Mouse (Mus musculus) bone marrow macrophage, adult 2 months (primary cell): Measurements from ENCODE around the gene Olfr1260. TPM values are rescaled to one million over a fixed set of nuclear protein-coding genes. Genes with fewer than 3 reads are reported as not detected.

Experiments
- H3K27ac ChIP-seq: 2 replicates; pipeline ENCODE4 v1.5.1; 2012; ENCODE audit warnings: low read depth, low read length; ENCODE audit not compliant: insufficient read depth
- H3K4me1 ChIP-seq: 2 replicates; pipeline ENCODE4 v1.6.1; 2012; ENCODE audit warnings: low read length; ENCODE audit not compliant: control insufficient read depth, insufficient read depth
- H3K4me3 ChIP-seq: 2 replicates; pipeline ENCODE4 v1.5.1; 2012; ENCODE audit warnings: mild to moderate bottlenecking, low read length, moderate library complexity; ENCODE audit not compliant: insufficient read depth
- CTCF ChIP-seq: IDR thresholded peaks from 2 replicates; pipeline ENCODE4 v1.5.1; 2012; ENCODE audit warnings: low read depth, mild to moderate bottlenecking, low read length, moderate library complexity
- POLR2A ChIP-seq: IDR thresholded peaks from 2 replicates; pipeline ENCODE4 v1.6.1; 2012; ENCODE audit warnings: mild to moderate bottlenecking, low read depth, low read length, borderline replicate concordance
- polyA plus RNA-seq: library from polyadenylated mRNA; stranded (reverse); fragments of >200 nt; gene quantifications from 2 replicates; pipeline ENCODE4 v1.2.4, GENCODE M21; 2012; ENCODE audit not compliant: missing spikeins, insufficient read depth, insufficient read length

The Olfr1260 gene
- polyA plus RNA-seq = not detected in 2 replicates

DNA sequence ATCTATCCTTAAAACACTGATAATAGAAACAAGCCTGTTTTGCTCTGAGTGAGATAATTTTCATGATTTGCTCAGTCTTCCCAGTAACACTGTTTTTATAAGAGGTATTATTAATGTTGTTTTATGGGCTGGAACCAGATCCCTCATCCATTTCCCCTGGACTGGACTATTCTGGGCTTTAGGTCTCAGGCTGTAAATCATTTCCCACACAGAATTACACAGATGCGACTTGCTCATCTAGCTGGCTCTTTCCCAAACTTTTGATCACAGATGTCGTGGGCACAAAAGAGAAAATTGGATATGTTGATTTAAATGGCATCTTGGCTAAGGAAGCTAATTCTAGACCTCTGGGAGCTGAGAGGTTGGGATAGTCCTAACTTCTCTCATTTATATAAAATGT is at the start of gene Olfr1260:
Gene Olfr1260, plus strand, starts transcription at position 157 of the 400 bp plus-strand sequence.
- TF ChIP-seq CTCF = no peak
- no peak for TF ChIP-seq POLR2A
- Histone ChIP-seq H3K27ac (no peak within 1 kb of the TSS), H3K4me3 (no peak within 1 kb of the TSS), H3K4me1 (no peaks in the 10 kb centered on the region)

- Histone ChIP-seq H3K4me3 (no peak within 1 kb of the TSS), H3K27ac (no peak within 1 kb of the TSS), H3K4me1 (no peaks in the 10 kb centered on the region)
- TF ChIP-seq POLR2A (no peak), CTCF (no peak)
These were observed 47.1 kb upstream of the Olfr1260 start, which contains the start of gene Olfr1258 for GRCm38 (mm10) chr2:89927009-89927408. Gene Olfr1258 (plus strand): TSS chr2:89927309.

DNA sequence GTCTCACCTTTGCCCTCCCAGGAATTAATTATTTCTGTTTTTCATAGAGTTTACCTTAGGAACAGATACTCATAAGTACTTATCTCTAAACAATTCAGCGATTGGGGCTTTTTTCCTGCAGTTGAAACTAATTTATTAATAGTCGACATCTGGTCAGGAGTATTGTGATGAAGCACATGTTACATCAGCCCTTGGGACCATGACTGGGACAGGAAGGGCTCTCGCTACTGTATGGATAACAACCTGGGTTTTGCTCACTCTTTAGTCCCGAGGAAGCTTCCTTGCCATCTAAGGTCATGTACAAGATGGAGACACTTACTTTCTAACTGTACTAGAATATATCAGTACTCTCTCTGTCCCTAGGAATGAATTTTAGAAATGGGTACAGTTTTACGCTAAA is 25.6 kb upstream of the Olfr1260 start, which contains the start of gene Olfr1259:
Gene Olfr1259, minus strand, starts transcription at position 101 of the 400 bp plus-strand sequence.
- H3K4me3 ChIP-seq = no peak within 1 kb of the TSS
- no peak within 1 kb of the TSS for H3K27ac ChIP-seq
- TF ChIP-seq CTCF (no peak), POLR2A (no peak)
- no peaks in the 10 kb centered on the region for H3K4me1 ChIP-seq

GRCm38 (mm10) chr2:89977709-89978108 is 3.6 kb downstream of the Olfr1260 start:
- Histone ChIP-seq H3K4me3 (no peak overlapping the region), H3K27ac (no peak overlapping the region), H3K4me1 (no peaks in the 10 kb centered on the region)
- TF ChIP-seq CTCF (no peak), POLR2A (no peak)

- H3K4me3 ChIP-seq = no peak within 1 kb of the TSS
- no peak within 1 kb of the TSS for H3K27ac ChIP-seq
- no peaks in the 10 kb centered on the region for H3K4me1 ChIP-seq
- TF ChIP-seq CTCF (no peak), POLR2A (no peak)
These were observed 16.8 kb downstream of the Olfr1260 start, which contains the start of gene Olfr1261 for GRCm38 (mm10) chr2:89990921-89991320. Gene Olfr1261 (plus strand): TSS chr2:89991221.

DNA sequence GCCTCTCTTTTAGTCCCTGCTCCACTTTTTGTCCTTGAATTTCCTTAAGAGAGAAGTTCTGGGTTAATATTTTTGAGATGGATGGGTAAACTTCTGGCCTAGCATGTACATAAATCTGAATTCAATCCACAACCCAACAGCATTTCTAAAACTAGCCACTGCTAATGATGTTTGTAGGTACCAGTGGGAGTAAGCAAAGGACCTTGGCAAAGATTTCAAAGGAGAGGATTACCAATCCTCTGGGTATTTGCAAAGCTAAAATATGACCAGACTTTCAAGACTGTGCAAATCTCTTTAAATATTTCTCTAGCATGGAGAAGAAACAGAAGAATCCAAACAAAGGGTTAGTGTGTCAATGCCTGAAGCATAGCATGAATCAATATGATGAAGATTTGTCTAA is 25.7 kb downstream of the Olfr1260 start, which contains the start of gene Olfr1262:
Gene Olfr1262, plus strand, starts transcription at position 301 of the 400 bp plus-strand sequence.
- TF ChIP-seq CTCF (no peak), POLR2A (no peak)
- Histone ChIP-seq H3K27ac (no peak within 1 kb of the TSS), H3K4me3 (no peak within 1 kb of the TSS), H3K4me1 (no peaks in the 10 kb centered on the region)

DNA sequence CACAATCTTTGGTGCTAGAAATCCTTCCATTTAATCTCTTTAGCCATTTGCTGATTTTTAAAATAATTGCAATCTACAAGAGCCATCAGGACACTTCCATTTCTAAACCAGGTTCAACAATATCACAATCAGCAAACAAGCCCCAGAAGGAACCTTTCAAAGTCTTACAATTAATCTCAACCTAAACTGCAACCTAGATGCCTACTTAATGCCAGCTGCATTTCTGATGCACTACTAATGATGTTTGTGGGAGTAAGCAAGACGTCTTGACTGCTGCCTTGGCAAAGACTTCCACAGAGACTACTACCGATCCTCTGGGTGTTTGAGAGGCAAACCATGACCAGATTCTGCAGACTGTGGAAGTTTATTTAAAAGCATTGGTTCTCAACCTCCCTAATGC is 37.7 kb downstream of the Olfr1260 start, which contains the start of gene Olfr1263:
Gene Olfr1263, plus strand, starts transcription at position 301 of the 400 bp plus-strand sequence.
- Histone ChIP-seq H3K27ac (no peak within 1 kb of the TSS), H3K4me1 (no peaks in the 10 kb centered on the region), H3K4me3 (no peak within 1 kb of the TSS)
- TF ChIP-seq CTCF = no peak
- TF ChIP-seq POLR2A = no peak

- Histone ChIP-seq H3K4me1 (no peaks in the 10 kb centered on the region), H3K4me3 (no peak within 1 kb of the TSS), H3K27ac (no peak within 1 kb of the TSS)
- TF ChIP-seq POLR2A = no peak
- no peak for TF ChIP-seq CTCF
These were observed 51.3 kb downstream of the Olfr1260 start, which contains the start of gene Olfr1264 for GRCm38 (mm10) chr2:90025477-90025876. Gene Olfr1264 (minus strand): TSS chr2:90025577.

Other genes starting within 250 kb of the Olfr1260 start
- gene Olfr1252, start 249.3 kb upstream of the Olfr1260 start, polyA plus RNA-seq = not detected in 2 replicates
- gene Olfr1253, start 217.2 kb upstream of the Olfr1260 start, polyA plus RNA-seq = not detected in 2 replicates
- 0.25 TPM in 1 of 2 replicates, not detected in the other for gene Olfr1254, start 180.7 kb upstream of the Olfr1260 start, polyA plus RNA-seq
- not detected in 2 replicates for gene Olfr1255, start 162.3 kb upstream of the Olfr1260 start, polyA plus RNA-seq
- gene Olfr1256, start 132.8 kb upstream of the Olfr1260 start, polyA plus RNA-seq = not detected in 2 replicates
- not detected in 2 replicates for gene Olfr48, start 126.1 kb upstream of the Olfr1260 start, polyA plus RNA-seq
- not detected in 2 replicates for gene Olfr1257, start 95.9 kb upstream of the Olfr1260 start, polyA plus RNA-seq
- not detected in 2 replicates for gene Olfr1258, start 47.0 kb upstream of the Olfr1260 start, polyA plus RNA-seq
- not detected in 2 replicates for gene Olfr1259, start 25.7 kb upstream of the Olfr1260 start, polyA plus RNA-seq
- not detected in 2 replicates for gene Olfr1261, start 16.9 kb downstream of the Olfr1260 start, polyA plus RNA-seq
- gene Olfr1262, start 25.8 kb downstream of the Olfr1260 start, polyA plus RNA-seq = not detected in 2 replicates
- not detected in 2 replicates for gene Olfr1263, start 37.8 kb downstream of the Olfr1260 start, polyA plus RNA-seq
- not detected in 2 replicates for gene Olfr1264, start 51.2 kb downstream of the Olfr1260 start, polyA plus RNA-seq
- not detected in 2 replicates for gene Olfr1265, start 61.0 kb downstream of the Olfr1260 start, polyA plus RNA-seq
- gene Olfr140, start 89.3 kb downstream of the Olfr1260 start, polyA plus RNA-seq = not detected in 2 replicates
- not detected in 2 replicates for gene Olfr1269, start 147.1 kb downstream of the Olfr1260 start, polyA plus RNA-seq
- not detected in 2 replicates for gene Olfr32, start 168.0 kb downstream of the Olfr1260 start, polyA plus RNA-seq
- not detected in 2 replicates for gene Olfr1270, start 178.8 kb downstream of the Olfr1260 start, polyA plus RNA-seq